Mouse (Mus musculus) midbrain, embryonic 13.5 days (tissue): ENCODE data around the gene Ssbp4. TPM values are rescaled to one million over a fixed set of nuclear protein-coding genes. Genes with fewer than 3 reads are reported as not detected.

ENCODE experiments used
- ATAC-seq: fragments of 200-750 bp; cut with Nextera tagmentation; 2 replicates; pipeline ENCODE4 v1.8.0; 2017; ENCODE audit warnings: mild to moderate bottlenecking, moderate TSS enrichment, moderate library complexity
- H3K27ac ChIP-seq: fragments of 300-500 bp; sonication (generic); 2 replicates; pipeline ENCODE4 v1.5.1; 2015; ENCODE audit warnings: inconsistent platforms, mild to moderate bottlenecking, moderate library complexity
- H3K27me3 ChIP-seq: fragments of 300-500 bp; sonication (generic); 2 replicates; pipeline ENCODE4 v1.6.1; 2015; ENCODE audit warnings: mild to moderate bottlenecking, inconsistent platforms
- H3K36me3 ChIP-seq: fragments of 300-500 bp; sonication (generic); 2 replicates; pipeline ENCODE4 v1.6.1; 2015; ENCODE audit warnings: mild to moderate bottlenecking, inconsistent platforms
- H3K4me1 ChIP-seq: fragments of 300-500 bp; sonication (generic); replicated peaks from 2 replicates; pipeline ENCODE4 v1.6.1; 2015; ENCODE audit warnings: inconsistent platforms
- H3K4me2 ChIP-seq: fragments of 300-500 bp; sonication (generic); replicated peaks from 2 replicates; pipeline ENCODE4 v1.6.1; 2015; ENCODE audit warnings: moderate library complexity, mild to moderate bottlenecking, inconsistent platforms
- H3K4me3 ChIP-seq: fragments of 300-500 bp; sonication (generic); replicated peaks from 2 replicates; pipeline ENCODE4 v1.5.1; 2015; ENCODE audit warnings: mild to moderate bottlenecking, inconsistent platforms
- H3K9ac ChIP-seq: fragments of 300-500 bp; sonication (generic); replicated peaks from 2 replicates; pipeline ENCODE4 v1.6.1; 2015; ENCODE audit warnings: mild to moderate bottlenecking, inconsistent platforms
- H3K9me3 ChIP-seq: fragments of 300-500 bp; sonication (generic); 2 replicates; pipeline ENCODE4 v1.6.1; 2016; ENCODE audit warnings: mild to moderate bottlenecking, inconsistent platforms
- WGBS: fragments of 180-500 bp; shearing (Covaris S2); methylation state at CpG from one replicate; pipeline ENCODE4 v1.1.7; 2015; 5-methylcytosine and 5-hydroxymethylcytosine counted together
- polyA plus RNA-seq: library from polyadenylated mRNA; unstranded; fragments of >200 nt; fragmentation: Nextera tagmentation; extraction: Ambion mirVana; gene quantifications from 2 replicates; pipeline ENCODE4 v1.2.1, GENCODE M21; 2015

Gene Ssbp4
- polyA plus RNA-seq: 123 and 129 TPM in 2 replicates

DNA sequence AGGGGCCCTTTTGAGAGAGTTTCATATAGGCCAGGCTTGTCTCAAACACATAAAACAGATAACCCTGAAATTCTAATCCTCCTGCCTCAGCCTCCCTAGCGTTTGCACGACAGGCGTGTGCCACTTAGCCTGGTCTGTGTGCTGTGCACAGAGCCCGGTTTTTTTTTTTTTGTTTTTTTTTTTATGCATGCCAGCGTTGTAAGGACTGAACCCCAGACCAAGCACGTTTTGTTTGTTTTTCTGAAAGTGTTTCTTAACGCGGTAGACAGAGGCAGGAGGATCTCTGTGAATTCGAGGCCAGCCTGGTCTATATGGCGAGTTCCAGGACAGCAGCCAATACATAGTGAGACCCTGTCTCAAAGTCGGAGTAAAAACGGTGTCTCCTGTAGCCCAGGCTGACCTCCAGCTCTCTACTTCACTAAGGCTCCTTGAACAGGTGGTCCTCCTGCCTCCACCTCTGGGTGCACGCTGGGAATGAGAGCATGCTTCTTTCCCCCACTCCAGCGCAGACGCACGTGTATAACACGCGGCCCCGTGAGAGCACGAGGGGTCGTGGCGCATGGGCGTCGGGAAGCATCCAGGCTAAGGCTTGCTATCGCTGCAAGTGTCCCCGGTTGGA is at the start of gene Ssbp4:
Ssbp4 (minus strand) TSS at position 124 of the 619 bp plus-strand sequence.
- peak within 1 kb of the TSS; percentile 77 for H3K4me3 ChIP-seq
- H3K9me3 ChIP-seq: no peaks in the 10 kb centered on the region
- H3K36me3 ChIP-seq: peaks cover 6% of the 10 kb centered on the region; the same call in 1 of the 2 replicates
- peak; percentile 1; the same call in 1 of the 2 replicates for ATAC-seq
- H3K4me2 ChIP-seq: peak within 1 kb of the TSS; percentile 81
- H3K4me1 ChIP-seq: peaks cover 74% of the 10 kb centered on the region
- H3K27me3 ChIP-seq: no peaks in the 10 kb centered on the region
- WGBS: 4% methylated on average over 26 of the region's 26 CpGs
- H3K9ac ChIP-seq: peak within 1 kb of the TSS; percentile 92
- peak within 1 kb of the TSS; percentile 90 for H3K27ac ChIP-seq

DNA sequence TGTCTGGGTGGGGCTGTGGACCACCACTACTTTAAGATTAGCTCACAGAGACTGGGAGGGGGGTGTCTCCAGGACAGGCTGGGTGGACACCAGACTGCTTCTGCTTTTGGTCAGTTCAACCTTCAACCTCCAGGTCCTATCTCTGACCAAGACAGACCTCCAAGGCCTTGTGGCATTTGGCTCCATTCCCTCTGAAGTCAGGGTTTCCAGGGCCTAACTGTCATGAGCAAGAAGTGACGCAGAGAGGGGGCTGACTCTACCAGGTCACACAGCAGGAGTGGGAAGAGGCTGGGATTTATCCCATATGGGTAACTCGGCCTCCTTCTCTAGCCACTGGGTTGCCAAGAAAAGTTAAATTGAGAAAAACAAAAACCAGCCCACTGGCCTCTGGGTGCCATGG is 49.1 kb upstream of the Ssbp4 start:
- WGBS: 85% methylated on average over 2 of the region's 2 CpGs
- ATAC-seq: no peak
- Histone ChIP-seq H3K4me1 (peaks cover 65% of the 10 kb centered on the region), H3K9me3 (no peaks in the 10 kb centered on the region), H3K27me3 (no peaks in the 10 kb centered on the region), H3K4me2 (peak overlapping the region; percentile 88), H3K4me3 (peak overlapping the region; percentile 81), H3K36me3 (0 out of 2 replicates have a peak, but pooled peaks cover 16% of the 10 kb centered on the region), H3K9ac (peak overlapping the region; percentile 91; the same call in 1 of the 2 replicates), H3K27ac (peak overlapping the region; percentile 94)

DNA sequence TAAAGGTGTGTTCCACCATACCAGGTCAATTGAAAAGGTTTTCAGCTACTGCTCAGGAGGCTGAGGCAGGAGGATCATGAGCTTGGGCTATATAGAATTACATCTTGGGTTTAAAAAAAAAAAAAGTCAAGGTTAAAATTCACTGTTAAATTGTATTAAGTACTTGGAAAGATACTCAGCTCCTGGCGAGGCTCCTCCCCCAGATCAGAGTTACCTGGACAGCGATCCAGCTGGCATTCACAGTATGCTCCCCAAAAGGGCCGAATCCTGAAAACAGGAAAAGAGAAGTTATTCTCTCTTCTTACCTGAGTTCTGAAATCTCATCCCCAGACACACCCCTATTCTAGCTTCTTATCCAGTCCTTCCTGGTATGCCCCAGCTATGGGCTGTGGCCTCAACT is 48.5 kb upstream of the Ssbp4 start:
- H3K36me3 ChIP-seq: peaks cover 19% of the 10 kb centered on the region
- H3K27me3 ChIP-seq: no peaks in the 10 kb centered on the region
- WGBS: 94% methylated on average over 3 of the region's 3 CpGs
- H3K27ac ChIP-seq: peak overlapping the region; percentile 94
- no peak overlapping the region for H3K9ac ChIP-seq
- H3K9me3 ChIP-seq: no peaks in the 10 kb centered on the region
- H3K4me1 ChIP-seq: peaks cover 65% of the 10 kb centered on the region
- no peak for ATAC-seq
- H3K4me3 ChIP-seq: peak overlapping the region; percentile 81
- H3K4me2 ChIP-seq: peak overlapping the region; percentile 88

DNA sequence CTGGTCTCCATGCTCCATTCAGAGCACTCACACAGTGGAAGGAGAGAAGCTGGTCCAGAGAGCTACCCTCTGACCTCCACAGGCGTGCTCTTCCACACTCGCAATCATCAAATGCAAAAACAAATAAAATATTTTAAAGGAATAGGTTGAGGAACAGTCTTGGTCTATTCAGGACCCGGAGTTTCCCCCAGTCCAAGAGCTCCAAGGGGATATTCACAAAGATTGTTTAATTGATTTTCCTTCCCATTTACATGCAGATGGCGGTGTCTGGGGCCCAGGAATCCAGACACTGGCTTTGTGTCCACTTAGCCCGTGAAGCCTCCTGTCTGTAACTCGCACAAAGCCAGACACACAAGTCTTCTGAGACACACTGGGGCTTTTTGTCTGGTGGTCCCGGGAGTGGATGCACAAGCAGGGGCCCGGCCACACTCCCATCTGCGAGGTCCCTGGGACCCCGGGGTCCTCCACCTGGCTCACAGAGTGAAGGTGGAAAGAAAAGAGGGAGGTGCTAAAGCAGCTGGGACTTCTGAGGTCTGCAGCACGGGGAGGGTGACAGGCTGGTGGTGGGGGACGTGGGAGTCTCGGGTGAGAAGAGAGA is 47.6 kb upstream of the Ssbp4 start:
- Histone ChIP-seq H3K9me3 (no peaks in the 10 kb centered on the region), H3K4me1 (peaks cover 65% of the 10 kb centered on the region), H3K9ac (peak overlapping the region; percentile 24; the same call in 1 of the 2 replicates), H3K27ac (peak overlapping the region; percentile 94), H3K27me3 (no peaks in the 10 kb centered on the region), H3K4me2 (peak overlapping the region; percentile 88), H3K36me3 (peaks cover 28% of the 10 kb centered on the region), H3K4me3 (no peak overlapping the region)
- 13% methylated on average over 13 of the region's 13 CpGs for WGBS
- ATAC-seq: peak; percentile 32

DNA sequence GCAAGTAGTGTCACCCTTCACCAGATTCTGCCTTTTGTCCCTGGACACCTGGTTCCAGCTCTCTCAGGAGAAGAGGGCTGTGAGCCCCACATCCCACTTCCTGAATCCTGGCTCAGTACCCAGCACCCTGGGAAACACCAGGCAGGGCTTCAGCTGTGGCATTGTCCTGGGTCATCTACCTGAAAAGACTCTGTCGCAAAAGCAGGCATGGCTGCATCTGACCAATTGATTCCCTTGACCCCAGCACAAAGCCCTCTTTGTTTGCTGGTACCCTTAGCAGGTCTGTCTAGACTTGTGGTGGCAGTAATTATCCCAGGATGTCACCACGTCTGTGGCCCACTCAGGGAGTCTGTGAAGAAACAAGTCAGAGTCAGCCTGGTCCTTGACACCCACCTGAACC is 46.8 kb upstream of the Ssbp4 start:
- no peaks in the 10 kb centered on the region for H3K27me3 ChIP-seq
- H3K4me1 ChIP-seq: peaks cover 64% of the 10 kb centered on the region
- no peak overlapping the region for H3K4me3 ChIP-seq
- peaks cover 35% of the 10 kb centered on the region for H3K36me3 ChIP-seq
- no peaks in the 10 kb centered on the region for H3K9me3 ChIP-seq
- H3K27ac ChIP-seq: peak overlapping the region; percentile 94
- no peak for ATAC-seq
- H3K4me2 ChIP-seq: 0 out of 2 replicates have a peak overlapping the region, but pooled peaks have one; percentile 27
- 20% methylated on average over 2 of the region's 2 CpGs for WGBS
- 0 out of 2 replicates have a peak overlapping the region, but pooled peaks have one; percentile 10 for H3K9ac ChIP-seq

DNA sequence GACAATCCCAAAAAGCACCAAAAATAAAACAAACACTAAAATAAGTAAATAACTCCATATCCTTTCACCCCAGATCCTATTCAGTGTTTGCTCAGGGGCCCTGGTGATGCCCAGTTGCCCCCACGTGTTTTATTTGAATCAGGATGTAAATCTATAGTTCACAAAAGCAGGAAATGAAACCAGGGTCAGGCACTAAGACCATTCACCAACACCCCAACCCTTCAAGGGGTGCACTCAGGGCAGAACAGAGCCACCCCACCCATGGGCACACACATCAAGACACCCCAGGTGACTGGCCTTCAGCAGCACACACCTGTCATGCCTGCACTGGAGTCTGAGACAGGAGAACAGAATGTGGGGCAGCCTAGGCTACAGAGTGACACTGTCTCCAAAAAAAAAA is 45.4 kb upstream of the Ssbp4 start:
- Histone ChIP-seq H3K9me3 (no peaks in the 10 kb centered on the region), H3K9ac (no peak overlapping the region), H3K4me1 (peaks cover 68% of the 10 kb centered on the region), H3K27ac (peak overlapping the region; percentile 94; the same call in 1 of the 2 replicates), H3K27me3 (no peaks in the 10 kb centered on the region), H3K4me2 (no peak overlapping the region), H3K36me3 (peaks cover 48% of the 10 kb centered on the region), H3K4me3 (no peak overlapping the region)
- WGBS: 74% methylated on average over 1 of the region's 1 CpGs
- no peak for ATAC-seq

DNA sequence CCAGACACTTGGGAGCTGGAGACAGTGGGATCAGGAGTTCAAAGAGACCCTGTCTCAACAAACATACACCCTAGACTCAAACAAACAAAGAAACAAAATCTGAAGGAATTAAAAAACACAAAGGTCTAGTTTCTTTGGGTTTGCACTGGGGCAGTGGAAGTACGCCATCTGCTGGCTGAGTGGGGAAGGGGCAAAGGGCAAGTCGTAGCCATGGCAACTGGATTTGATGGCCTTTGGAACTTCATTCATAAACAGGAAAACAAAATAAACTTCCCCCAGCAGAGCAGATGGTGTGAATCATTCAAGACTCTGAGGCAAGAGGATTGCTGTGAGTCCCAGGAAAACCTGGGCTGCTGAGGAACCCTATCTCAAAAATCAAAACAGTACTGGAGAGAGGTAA is 44.6 kb upstream of the Ssbp4 start:
- 60% methylated on average over 2 of the region's 2 CpGs for WGBS
- no peak for ATAC-seq
- Histone ChIP-seq H3K4me3 (no peak overlapping the region), H3K27me3 (no peaks in the 10 kb centered on the region), H3K4me2 (no peak overlapping the region), H3K4me1 (peaks cover 65% of the 10 kb centered on the region), H3K9me3 (no peaks in the 10 kb centered on the region), H3K27ac (no peak overlapping the region), H3K36me3 (peaks cover 49% of the 10 kb centered on the region), H3K9ac (no peak overlapping the region)

DNA sequence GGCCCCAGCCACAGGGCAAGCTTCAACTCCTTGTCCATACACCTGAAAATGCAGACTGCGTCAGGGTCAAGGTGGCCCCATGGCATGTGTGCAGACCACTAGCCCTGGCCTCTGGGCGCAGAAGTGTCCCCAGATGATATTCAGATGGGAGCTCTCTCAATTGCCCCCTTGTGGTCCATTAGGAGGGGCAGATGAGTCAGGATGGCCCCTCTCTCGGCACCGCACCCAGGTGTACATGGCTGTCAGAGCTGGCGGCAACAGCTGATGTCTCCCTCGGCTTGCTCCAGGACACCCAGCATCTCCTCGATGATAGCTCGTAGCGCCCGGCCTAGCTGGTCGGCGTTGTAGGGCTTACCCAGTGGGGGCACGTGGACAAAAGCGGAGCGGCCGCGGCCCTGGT is 41.7 kb upstream of the Ssbp4 start:
- Histone ChIP-seq H3K4me1 (peaks cover 55% of the 10 kb centered on the region), H3K27me3 (no peaks in the 10 kb centered on the region), H3K4me3 (no peak overlapping the region), H3K9me3 (no peaks in the 10 kb centered on the region), H3K36me3 (peaks cover 44% of the 10 kb centered on the region), H3K27ac (peak overlapping the region; percentile 75), H3K9ac (no peak overlapping the region), H3K4me2 (no peak overlapping the region)
- WGBS: 95% methylated on average over 17 of the region's 17 CpGs
- ATAC-seq: no peak

DNA sequence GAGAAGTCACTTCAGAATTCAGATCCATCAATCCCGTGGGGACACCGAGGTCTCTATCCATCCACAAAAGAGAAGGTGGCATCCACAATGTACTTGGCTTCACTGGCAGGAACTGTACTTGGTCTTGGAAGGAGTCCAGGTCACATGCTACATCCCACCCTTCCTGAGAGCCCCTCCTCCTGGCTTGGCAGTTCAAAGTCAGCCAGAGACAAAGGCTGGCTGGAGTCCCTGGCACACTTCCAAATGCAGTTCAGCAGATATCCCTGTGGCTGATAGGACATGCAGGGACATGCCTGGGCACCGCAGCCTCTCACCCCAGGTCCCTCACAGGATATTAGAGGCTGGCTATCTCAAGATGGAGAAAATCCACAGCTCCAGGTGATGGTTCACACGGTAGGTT is 40.7 kb upstream of the Ssbp4 start:
- H3K4me2 ChIP-seq: no peak overlapping the region
- ATAC-seq: peak; percentile 60
- H3K9ac ChIP-seq: no peak overlapping the region
- H3K4me3 ChIP-seq: no peak overlapping the region
- peaks cover 37% of the 10 kb centered on the region for H3K36me3 ChIP-seq
- H3K4me1 ChIP-seq: peaks cover 45% of the 10 kb centered on the region
- no peaks in the 10 kb centered on the region for H3K9me3 ChIP-seq
- peak overlapping the region; percentile 75 for H3K27ac ChIP-seq
- no peaks in the 10 kb centered on the region for H3K27me3 ChIP-seq
- 64% methylated on average over 4 of the region's 4 CpGs for WGBS

DNA sequence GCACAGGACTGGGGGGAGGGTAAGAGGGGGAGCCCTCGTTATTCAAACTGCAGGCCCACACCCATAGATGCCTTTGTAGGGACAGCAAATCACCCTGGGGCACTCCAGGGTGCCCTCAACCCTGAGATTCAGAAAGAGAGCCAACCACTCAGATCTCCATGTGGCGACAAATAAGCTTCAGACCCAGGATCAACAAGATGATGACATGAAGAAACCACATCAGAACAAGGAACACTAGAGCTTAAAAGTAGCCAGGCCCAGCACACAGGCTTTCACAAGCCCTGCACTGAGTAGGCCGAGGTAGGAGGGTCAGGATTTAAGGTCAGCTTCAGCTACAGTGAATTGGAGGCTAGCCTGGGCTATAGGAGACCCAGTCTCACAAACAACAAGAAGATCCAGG is 40.2 kb upstream of the Ssbp4 start:
- Histone ChIP-seq H3K9ac (no peak overlapping the region), H3K36me3 (peaks cover 34% of the 10 kb centered on the region), H3K4me1 (peaks cover 42% of the 10 kb centered on the region), H3K27ac (peak overlapping the region; percentile 61), H3K4me2 (no peak overlapping the region), H3K4me3 (no peak overlapping the region), H3K9me3 (no peaks in the 10 kb centered on the region), H3K27me3 (no peaks in the 10 kb centered on the region)
- peak; percentile 22 for ATAC-seq
- WGBS: 72% methylated on average over 3 of the region's 3 CpGs

DNA sequence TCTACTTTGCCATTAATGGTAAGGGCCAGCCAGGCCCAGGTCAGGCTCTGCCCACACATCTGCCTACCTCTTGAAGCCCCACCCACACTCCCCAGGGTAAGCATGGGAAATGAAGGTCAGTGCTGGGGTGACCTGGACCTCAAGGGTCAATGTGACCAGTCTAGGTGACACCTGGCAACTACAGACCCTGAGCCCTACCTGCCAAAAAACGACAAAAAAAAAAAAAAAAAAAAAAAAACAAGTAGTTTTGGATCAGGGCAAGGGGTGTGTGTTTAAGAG is 39.4 kb upstream of the Ssbp4 start:
- H3K27ac ChIP-seq: peak overlapping the region; percentile 30; the same call in 1 of the 2 replicates
- 22% methylated on average over 1 of the region's 1 CpGs for WGBS

DNA sequence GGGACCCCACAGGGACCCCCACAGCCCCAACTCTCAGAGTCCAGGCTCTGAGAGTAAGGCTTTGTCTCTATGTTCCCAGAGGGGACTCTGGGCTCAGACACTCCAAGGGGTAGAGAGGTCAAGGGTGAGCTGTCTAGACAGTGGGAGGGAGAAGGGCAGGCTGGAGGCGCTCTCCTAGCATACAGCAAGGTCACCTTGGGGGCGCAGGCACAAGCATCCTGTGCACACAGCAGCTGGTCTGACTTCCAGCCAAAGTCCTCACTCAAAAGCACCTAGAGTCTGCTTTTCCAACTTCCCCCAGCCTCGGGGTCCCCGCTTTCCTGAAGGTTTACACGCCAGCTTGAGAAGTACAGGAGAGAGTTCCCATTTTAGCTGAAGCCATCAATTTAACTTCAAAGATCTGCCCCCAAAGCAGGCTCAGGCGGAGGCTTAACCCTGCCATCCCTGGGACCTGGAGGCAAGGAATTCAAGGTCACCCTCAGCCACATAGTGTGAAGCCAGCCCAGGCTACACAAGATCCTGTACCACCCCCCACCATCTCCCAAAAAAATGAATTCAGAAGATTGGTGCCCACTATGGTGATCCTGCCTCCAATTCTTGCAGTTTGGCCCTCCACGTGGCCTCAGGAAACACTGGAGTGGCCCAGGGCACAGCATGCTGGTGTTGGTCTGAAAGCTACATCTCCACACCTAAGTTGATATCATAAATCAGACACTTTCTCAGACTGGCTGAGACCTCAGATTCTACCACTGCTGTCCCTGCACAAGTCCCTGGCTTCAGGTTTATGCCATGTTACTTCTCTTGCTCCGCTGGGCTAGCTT is 38.9 kb upstream of the Ssbp4 start:
- ATAC-seq: peak; percentile 18; the same call in 1 of the 2 replicates
- Histone ChIP-seq H3K9ac (peak overlapping the region; percentile 40; the same call in 1 of the 2 replicates), H3K4me2 (no peak overlapping the region), H3K9me3 (no peaks in the 10 kb centered on the region), H3K27me3 (no peaks in the 10 kb centered on the region), H3K4me1 (peaks cover 37% of the 10 kb centered on the region), H3K27ac (peak overlapping the region; percentile 30; the same call in 1 of the 2 replicates), H3K4me3 (no peak overlapping the region), H3K36me3 (peaks cover 34% of the 10 kb centered on the region)
- WGBS: 57% methylated on average over 8 of the region's 8 CpGs

More for the DNA sequence above, 39.4 kb upstream of the Ssbp4 start:
- no peak overlapping the region for H3K4me3 ChIP-seq
- no peak for ATAC-seq
- no peak overlapping the region for H3K9ac ChIP-seq
- no peaks in the 10 kb centered on the region for H3K9me3 ChIP-seq
- H3K27me3 ChIP-seq: no peaks in the 10 kb centered on the region
- H3K4me2 ChIP-seq: no peak overlapping the region
- H3K36me3 ChIP-seq: peaks cover 34% of the 10 kb centered on the region
- peaks cover 37% of the 10 kb centered on the region for H3K4me1 ChIP-seq
